Mouse (Mus musculus) midbrain, postnatal 0 days (tissue): Measurements from ENCODE around the gene Cers5. TPM values are rescaled to one million over a fixed set of nuclear protein-coding genes. Genes with fewer than 3 reads are reported as not detected.
A peak's percentile ranks its signal among the peaks of the same experiment; 100 is the strongest.

ENCODE experiments used
- ATAC-seq: fragments of 200-750 bp; cut with Nextera tagmentation; 2 replicates; pipeline ENCODE4 v1.8.0; 2017; ENCODE audit warnings: moderate number of reproducible peaks, mild to moderate bottlenecking, moderate TSS enrichment, moderate library complexity; ENCODE audit not compliant: low FRiP score
- DNase-seq: peaks from one replicate; pipeline ENCODE4 v3.0.0-alpha.2; 2015; ENCODE audit warnings: low spot score
- H3K27ac ChIP-seq: fragments of 300-500 bp; sonication (generic); 2 replicates; pipeline ENCODE4 v1.5.1; 2014; ENCODE audit warnings: low read depth, mild to moderate bottlenecking, low read length, mixed read lengths
- H3K27me3 ChIP-seq: fragments of 300-500 bp; sonication (generic); 2 replicates; pipeline ENCODE4 v1.6.1; 2014; ENCODE audit warnings: low read length, control low read depth, mixed read lengths; ENCODE audit not compliant: insufficient read depth
- H3K36me3 ChIP-seq: fragments of 300-500 bp; sonication (generic); 2 replicates; pipeline ENCODE4 v1.6.1; 2014; ENCODE audit warnings: low read length, control low read depth, mixed read lengths; ENCODE audit not compliant: insufficient read depth
- H3K4me1 ChIP-seq: fragments of 300-500 bp; sonication (generic); 2 replicates; pipeline ENCODE4 v1.6.1; 2014; ENCODE audit warnings: mild to moderate bottlenecking, control low read depth, antibody characterized with exemption, low read length, mixed read lengths; ENCODE audit not compliant: insufficient read depth
- H3K4me2 ChIP-seq: fragments of 300-500 bp; sonication (generic); 2 replicates; pipeline ENCODE4 v1.6.1; 2014; ENCODE audit warnings: low read depth, mild to moderate bottlenecking, low read length, mixed read lengths; ENCODE audit not compliant: poor library complexity, severe bottlenecking
- H3K4me3 ChIP-seq: fragments of 300-500 bp; sonication (generic); 2 replicates; pipeline ENCODE4 v1.5.1; 2014; ENCODE audit warnings: low read depth, mild to moderate bottlenecking, low read length, moderate library complexity
- H3K9ac ChIP-seq: fragments of 300-500 bp; sonication (generic); replicated peaks from 2 replicates; pipeline ENCODE4 v1.6.1; 2014; ENCODE audit warnings: mild to moderate bottlenecking, low read length, moderate library complexity, mixed read lengths; ENCODE audit not compliant: poor library complexity, severe bottlenecking
- H3K9me3 ChIP-seq: fragments of 300-500 bp; sonication (generic); 2 replicates; pipeline ENCODE4 v1.6.1; 2016; ENCODE audit warnings: low read length, control low read depth
- CTCF ChIP-seq: IDR thresholded peaks from 2 replicates; pipeline ENCODE4 v1.5.1; 2016; ENCODE audit warnings: antibody characterized with exemption, mild to moderate bottlenecking
- WGBS: fragments of 180-500 bp; shearing (Covaris S2); extraction: QIAGEN DNeasy Blood & Tissue Kit; methylation state at CpG from one replicate; pipeline ENCODE4 v1.1.7; 2014; 5-methylcytosine and 5-hydroxymethylcytosine counted together
- polyA plus RNA-seq: library from polyadenylated mRNA; unstranded; fragments of >200 nt; fragmentation: Nextera tagmentation; extraction: Ambion mirVana; gene quantifications from 2 replicates; pipeline ENCODE4 v1.2.1, GENCODE M21; 2015
- total RNA-seq: library from RNA; depleted of rRNA; stranded (reverse); fragments of >200 nt; gene quantifications from 2 replicates; pipeline ENCODE4 v1.2.3, GENCODE M21; 2014

The Cers5 gene
- total and polyA plus RNA-seq, 2 experiments from 2014 or later: 76.8 to 94.2 TPM

- Histone ChIP-seq H3K4me1 (peaks cover 3% of the 10 kb centered on the region), H3K4me3 (peak overlapping the region; percentile 92), H3K9ac (no peak overlapping the region), H3K4me2 (peak overlapping the region; percentile 87), H3K27ac (no peak overlapping the region), H3K27me3 (no peaks in the 10 kb centered on the region), H3K36me3 (peaks cover 9% of the 10 kb centered on the region; the same call in 1 of the 2 replicates), H3K9me3 (no peaks in the 10 kb centered on the region)
- no peak for TF ChIP-seq CTCF
- no peak for ATAC-seq
- no peak for DNase-seq
- WGBS: 87% methylated on average over 2 of the region's 2 CpGs
Observed at GRCm38 (mm10) chr15:99726549-99726948, 46.1 kb downstream of the Cers5 start.

GRCm38 (mm10) chr15:99725341-99726155, 47.1 kb downstream of the Cers5 start, which contains the start of gene Cox14:
Gene Cox14 (plus strand): TSS chr15:99725618.
- Histone ChIP-seq H3K9me3 (no peaks in the 10 kb centered on the region), H3K4me1 (peaks cover 3% of the 10 kb centered on the region), H3K4me2 (peak within 1 kb of the TSS; percentile 87), H3K9ac (peak within 1 kb of the TSS; percentile 93), H3K27me3 (no peaks in the 10 kb centered on the region), H3K4me3 (peak within 1 kb of the TSS; percentile 92), H3K27ac (peak within 1 kb of the TSS; percentile 89), H3K36me3 (peaks cover 11% of the 10 kb centered on the region; the same call in 1 of the 2 replicates)
- peak; percentile 97 for TF ChIP-seq CTCF
- DNase-seq: peak; percentile 100
- under 1% methylated on average over 55 of the region's 68 CpGs for WGBS
- ATAC-seq: peak; percentile 94

GRCm38 (mm10) chr15:99724292-99725021, 48.2 kb downstream of the Cers5 start:
- H3K36me3 ChIP-seq: peaks cover 14% of the 10 kb centered on the region; the same call in 1 of the 2 replicates
- peaks cover 3% of the 10 kb centered on the region for H3K4me1 ChIP-seq
- H3K4me2 ChIP-seq: peak overlapping the region; percentile 87
- peak overlapping the region; percentile 48 for H3K9ac ChIP-seq
- peak; percentile 86 for DNase-seq
- TF ChIP-seq CTCF: peak; percentile 82
- H3K27ac ChIP-seq: peak overlapping the region; percentile 62
- no peaks in the 10 kb centered on the region for H3K27me3 ChIP-seq
- peak overlapping the region; percentile 92 for H3K4me3 ChIP-seq
- peak; percentile 17; the same call in 1 of the 2 replicates for ATAC-seq
- WGBS: 7% methylated on average over 16 of the region's 16 CpGs
- H3K9me3 ChIP-seq: no peaks in the 10 kb centered on the region

- WGBS: 21% methylated on average over 11 of the region's 11 CpGs
- peaks cover 14% of the 10 kb centered on the region; the same call in 1 of the 2 replicates for H3K36me3 ChIP-seq
- H3K4me1 ChIP-seq: peaks cover 3% of the 10 kb centered on the region
- H3K9ac ChIP-seq: no peak overlapping the region
- peak overlapping the region; percentile 62 for H3K27ac ChIP-seq
- no peaks in the 10 kb centered on the region for H3K27me3 ChIP-seq
- no peak for TF ChIP-seq CTCF
- H3K4me2 ChIP-seq: peak overlapping the region; percentile 87
- no peak overlapping the region for H3K4me3 ChIP-seq
- ATAC-seq (no peak), DNase-seq (peak; percentile 51)
- H3K9me3 ChIP-seq: no peaks in the 10 kb centered on the region
Observed at GRCm38 (mm10) chr15:99723515-99724291, 49.0 kb downstream of the Cers5 start.

GRCm38 (mm10) chr15:99723120-99723514, 49.6 kb downstream of the Cers5 start:
- TF ChIP-seq CTCF: no peak
- Histone ChIP-seq H3K27ac (no peak overlapping the region), H3K36me3 (peaks cover 14% of the 10 kb centered on the region; the same call in 1 of the 2 replicates), H3K4me1 (peaks cover 3% of the 10 kb centered on the region), H3K27me3 (no peaks in the 10 kb centered on the region), H3K4me2 (no peak overlapping the region), H3K9ac (no peak overlapping the region), H3K9me3 (no peaks in the 10 kb centered on the region), H3K4me3 (no peak overlapping the region)
- 54% methylated on average over 10 of the region's 10 CpGs for WGBS
- ATAC-seq (no peak), DNase-seq (no peak)
